Mouse (Mus musculus) adrenal gland, postnatal 14 days (tissue): ENCODE measurements around the gene Plcb3. TPM values are rescaled to one million over a fixed set of nuclear protein-coding genes. Genes with fewer than 3 reads are reported as not detected.

Source experiments
- DNase-seq: peaks from one replicate; pipeline ENCODE4 v3.0.0; 2021; ENCODE audit warnings: mixed read lengths
- total RNA-seq: library from RNA; stranded (reverse); gene quantifications from 2 replicates; pipeline ENCODE4 v1.2.3, GENCODE M21; 2021

Plcb3 gene
- total RNA-seq, 1 experiment from 2014 or later, result 52.1 TPM

DNA sequence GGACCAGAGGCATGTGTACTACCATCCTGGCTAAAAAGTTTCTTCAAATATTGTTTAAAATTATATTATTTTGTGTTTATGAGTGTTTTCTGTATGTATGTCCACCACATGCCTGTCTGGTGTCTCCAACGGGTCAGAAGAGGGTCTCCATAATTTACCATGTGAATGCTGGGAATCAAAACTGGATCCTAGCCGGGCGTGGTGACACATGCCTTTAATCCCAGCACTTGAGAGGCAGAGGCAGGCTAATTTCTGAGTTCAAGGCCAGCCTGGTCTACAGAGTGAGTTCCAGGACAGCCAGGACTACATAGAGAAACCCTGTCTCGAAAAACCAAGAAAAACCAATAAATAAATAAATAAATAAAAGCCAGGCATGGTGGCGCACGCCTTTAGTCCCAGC, 14.9 kb upstream of the Plcb3 start:
- peak; percentile 5 for DNase-seq

GRCm38 (mm10) chr19:6990712-6991111, 14.4 kb upstream of the Plcb3 start:
- no peak for DNase-seq

DNA sequence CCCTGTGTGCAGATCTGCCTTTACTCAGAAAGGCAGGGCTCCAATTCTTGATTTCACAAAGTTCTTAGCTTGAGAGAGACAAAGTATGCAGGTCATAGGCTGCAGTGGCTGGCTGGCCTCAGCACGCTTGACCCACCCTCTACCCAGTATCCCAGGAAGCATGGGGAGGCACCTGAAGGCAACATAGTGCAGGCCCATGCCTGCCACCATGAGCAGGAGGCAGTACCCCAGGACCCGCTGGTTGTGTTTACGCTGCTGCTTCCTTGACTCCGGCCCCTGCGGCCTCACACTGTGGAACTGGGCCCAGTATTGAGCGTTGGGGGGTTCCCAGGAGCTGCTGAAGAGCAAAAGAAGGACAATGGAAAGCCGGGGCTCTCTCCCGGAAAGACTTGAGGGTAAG, 13.0 kb upstream of the Plcb3 start:
- DNase-seq, result peak; percentile 7

GRCm38 (mm10) chr19:6987904-6988285, 11.6 kb upstream of the Plcb3 start:
- DNase-seq, result peak; percentile 50

DNA sequence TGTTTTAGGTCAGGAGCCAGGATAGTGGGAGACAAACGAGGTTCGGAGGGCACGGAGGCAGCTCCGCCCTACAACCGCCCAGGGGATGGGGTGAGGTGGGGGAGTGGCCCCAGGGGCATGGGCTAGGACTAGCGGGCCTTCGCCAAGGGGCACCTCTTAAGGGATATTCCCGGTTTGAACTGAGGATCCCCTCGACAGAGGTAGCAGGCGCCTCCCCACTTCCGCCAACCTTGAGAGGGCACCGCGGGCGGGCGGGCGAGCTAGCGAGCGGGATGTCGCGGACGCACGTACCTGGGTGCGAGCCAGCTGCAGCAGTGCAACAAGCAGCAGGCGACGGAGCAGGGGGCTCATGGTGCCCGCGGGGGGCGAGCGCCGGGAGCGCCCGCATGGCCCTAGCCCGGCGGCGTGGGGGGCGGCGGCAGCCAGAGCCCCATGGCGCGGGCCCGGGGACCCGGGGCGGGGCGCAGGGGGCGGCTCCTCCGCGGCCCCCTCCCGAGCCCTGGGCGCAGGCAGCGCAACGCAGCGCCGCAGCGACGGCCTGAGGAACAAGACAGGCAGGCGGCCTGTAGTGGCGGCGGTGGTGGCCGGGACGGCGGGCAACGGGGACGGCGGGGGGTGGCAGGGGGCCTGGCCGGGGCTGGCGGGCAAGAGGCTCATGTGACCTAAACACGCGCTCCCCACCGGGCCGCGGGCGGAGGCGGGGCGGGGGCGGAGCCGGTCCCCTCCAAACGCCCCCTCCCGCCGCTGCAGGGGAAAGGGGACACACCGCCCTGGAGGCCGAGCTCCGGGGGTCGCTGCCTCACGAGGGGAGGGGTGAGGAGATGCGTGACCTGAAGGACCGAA, 11.0 kb upstream of the Plcb3 start, which contains the start of gene Vegfb:
Gene Vegfb (minus strand): TSS at position 591 of the 843 bp plus-strand sequence.
- DNase-seq, result peak; percentile 85

- DNase-seq, result no peak
Observed at GRCm38 (mm10) chr19:6985951-6986708, 9.9 kb upstream of the Plcb3 start.

- no peak for DNase-seq
Observed at GRCm38 (mm10) chr19:6985300-6985699, 9.0 kb upstream of the Plcb3 start.

DNA sequence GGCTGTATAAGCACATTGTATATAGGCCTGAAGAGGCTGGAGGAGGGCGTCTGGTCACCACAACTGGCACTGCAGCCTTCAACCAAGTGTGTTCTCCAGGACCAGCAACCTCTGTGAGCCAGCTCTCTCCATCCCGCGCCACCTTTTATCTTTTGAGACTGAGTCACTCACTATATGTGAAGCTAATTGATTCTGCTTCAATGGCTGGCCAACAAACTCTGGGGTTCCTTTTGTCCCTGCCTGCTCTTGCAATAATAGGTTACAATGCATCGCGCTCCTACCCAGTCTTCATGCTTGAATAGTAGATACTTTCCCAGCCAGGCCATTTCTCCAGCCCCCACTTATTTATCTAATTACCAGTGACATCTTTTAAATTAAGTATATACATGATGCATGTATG, 7.4 kb upstream of the Plcb3 start:
- DNase-seq, result no peak

DNA sequence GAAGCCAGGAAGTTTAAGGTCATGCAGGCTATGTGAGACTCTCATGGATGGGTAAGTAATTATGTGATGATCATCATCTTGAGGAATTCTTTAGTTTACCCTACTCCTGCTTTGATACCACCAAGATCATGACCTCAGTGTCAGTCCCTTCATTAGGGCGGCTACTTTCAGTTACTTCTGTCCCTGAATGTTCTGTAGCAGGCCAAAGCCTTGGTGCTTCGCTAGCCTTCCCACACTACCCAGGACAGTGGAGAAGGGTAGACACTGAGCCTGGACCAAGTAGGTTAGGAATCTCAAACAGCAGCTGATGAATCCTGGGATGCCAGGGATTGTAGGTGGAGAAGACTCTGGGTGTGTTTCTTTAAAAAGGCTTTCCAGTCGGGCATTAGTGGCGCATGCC, 5.2 kb upstream of the Plcb3 start:
- no peak for DNase-seq

DNA sequence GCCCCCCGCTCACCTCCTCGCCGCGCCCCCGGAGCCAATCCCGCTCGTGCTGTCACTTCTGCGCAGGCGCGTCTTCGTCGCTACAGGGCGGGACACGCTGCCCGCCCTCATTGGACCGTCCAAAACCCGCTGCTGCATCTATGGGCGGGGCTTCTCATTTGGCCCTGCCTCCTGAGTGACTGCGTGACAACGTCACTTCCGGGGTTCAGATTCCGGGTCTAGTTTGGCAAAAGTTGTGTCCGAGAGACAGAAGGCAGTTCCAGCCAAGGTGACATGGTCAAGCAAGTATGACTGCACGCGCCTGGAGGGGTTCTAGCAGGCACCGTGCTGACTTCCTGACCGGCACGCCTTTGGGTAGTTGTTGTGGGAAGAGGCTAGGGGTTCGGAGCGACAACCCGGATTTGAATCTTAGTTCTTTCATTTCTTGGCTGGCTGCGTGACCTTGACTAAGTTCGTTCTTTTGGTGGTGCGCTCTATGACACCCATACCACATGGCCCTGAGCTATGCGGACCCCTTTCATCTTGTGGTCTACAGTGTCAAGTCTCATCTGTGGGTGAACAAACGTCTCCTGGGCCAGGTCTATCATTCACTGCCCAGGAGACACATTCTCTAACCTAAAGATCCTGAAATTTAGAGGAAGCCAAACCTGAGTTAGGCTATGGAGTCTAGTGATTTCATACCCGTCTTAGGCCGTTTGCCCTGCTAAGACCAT, 4.3 kb upstream of the Plcb3 start, which contains the start of gene Fkbp2:
Gene Fkbp2 (minus strand): TSS at position 121 of the 713 bp plus-strand sequence.
- peak; percentile 99 for DNase-seq

- peak; percentile 100 for DNase-seq
Observed at GRCm38 (mm10) chr19:6979486-6980380, 3.5 kb upstream of the Plcb3 start.

- peak; percentile 70 for DNase-seq
Observed at GRCm38 (mm10) chr19:6979001-6979479, 2.8 kb upstream of the Plcb3 start.

GRCm38 (mm10) chr19:6978639-6978974, 2.3 kb upstream of the Plcb3 start:
- DNase-seq, result no peak

DNA sequence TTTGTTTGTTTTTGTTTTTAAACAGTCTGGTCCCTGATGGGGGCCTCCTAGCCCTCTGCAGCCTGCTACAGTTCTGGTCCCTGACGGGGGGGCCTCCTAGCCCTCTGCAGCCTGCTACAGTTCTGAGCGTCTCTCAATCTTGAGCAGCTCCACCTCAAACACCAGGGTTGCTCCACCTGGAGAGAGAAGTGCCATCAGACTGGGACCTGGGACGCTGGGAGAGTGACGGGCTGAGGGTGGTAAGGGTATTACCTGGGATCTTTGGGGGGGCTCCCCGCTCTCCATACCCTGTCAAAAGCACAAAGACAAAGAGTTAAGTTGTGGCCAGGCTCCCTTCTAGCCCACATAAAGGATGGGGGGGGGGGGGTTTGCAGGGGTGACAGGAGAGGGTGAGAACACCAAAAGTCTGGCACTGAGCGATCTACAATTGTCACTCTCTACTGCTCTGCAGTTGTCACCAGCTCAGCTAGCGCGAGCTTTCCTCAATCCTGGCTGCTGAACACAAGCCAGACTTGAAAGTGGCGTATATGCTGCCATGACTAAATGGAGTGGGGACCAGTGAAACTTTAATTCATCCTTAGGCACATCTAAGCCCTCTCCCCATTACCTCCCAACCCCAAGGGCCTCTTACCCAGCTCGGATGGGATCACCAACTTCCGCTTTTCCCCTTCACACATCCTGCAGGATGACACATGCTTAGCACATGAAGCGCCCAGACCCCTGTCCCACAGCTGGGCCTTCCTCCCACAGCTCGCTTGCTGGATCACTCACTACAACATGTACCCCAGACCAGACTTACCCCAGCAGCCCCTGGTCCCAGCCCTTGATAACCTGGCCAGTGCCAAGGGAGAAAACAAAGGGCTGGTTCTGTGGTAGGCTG, 1.7 kb upstream of the Plcb3 start:
- DNase-seq, result no peak

- DNase-seq, result peak; percentile 93
Observed at GRCm38 (mm10) chr19:6974211-6975205, 1.8 kb downstream of the Plcb3 start, which contains the start of gene Ppp1r14b. Ppp1r14b (plus strand) TSS chr19:6974968.

- DNase-seq, result no peak
Observed at GRCm38 (mm10) chr19:6973581-6974190, 2.6 kb downstream of the Plcb3 start.

DNA sequence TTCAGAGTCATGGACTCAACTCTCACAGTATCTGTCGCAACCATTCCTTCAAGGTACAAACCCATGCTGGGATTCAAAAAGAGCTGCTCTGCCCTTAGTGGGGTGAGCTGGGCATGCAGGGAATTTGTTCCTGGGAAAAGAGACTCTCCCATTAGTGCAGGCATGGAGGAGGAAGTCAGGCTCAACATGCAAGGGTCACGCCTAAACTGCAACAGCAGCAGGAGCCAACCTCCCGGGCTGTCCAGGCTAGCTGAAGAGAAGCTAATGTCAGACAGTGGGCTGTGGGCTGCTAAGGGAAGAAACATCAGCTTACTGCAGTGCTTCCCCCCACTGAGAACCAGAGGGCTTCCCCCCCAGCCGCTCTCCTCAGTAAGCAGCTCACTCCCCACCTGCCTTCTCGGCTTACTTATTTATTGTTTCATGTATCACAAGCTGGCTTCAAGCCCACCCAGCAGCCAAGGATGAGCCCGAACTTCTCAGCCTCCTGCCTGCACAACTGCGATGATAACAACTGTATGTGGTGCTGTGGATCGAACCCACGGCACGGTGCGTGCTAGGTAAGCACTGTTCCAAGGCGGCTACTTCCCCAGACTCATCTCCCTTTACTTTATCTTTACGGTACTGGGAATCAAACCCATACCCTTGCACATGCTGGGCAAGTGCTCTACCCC, 3.9 kb downstream of the Plcb3 start:
- no peak for DNase-seq

GRCm38 (mm10) chr19:6971644-6972043, 4.6 kb downstream of the Plcb3 start:
- no peak for DNase-seq
